Mouse (Mus musculus): ENCODE measurements around the gene Lck.

DNA sequence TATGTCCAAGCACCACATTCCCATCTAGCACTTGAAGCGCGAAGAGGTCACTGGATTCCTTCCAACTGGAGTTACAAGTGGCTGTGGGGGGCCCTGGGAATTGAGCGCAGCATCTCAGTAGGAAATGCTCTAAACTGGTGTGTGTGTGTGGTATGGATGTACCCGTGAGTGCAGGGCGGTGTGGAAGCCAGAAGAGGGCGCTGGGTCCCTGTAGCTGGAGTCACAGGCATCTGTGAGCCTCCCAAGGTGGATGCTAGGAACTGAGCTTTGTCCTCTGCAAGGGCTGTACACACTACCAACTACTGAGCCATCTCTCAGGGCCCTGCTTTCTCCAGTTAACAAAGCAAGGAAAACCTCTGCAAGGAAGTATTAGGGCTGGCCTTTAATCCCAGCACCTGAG lies 33.4 kb downstream of the Lck start:
- TF ChIP-seq CTCF (IDR thresholded peaks at IDR 0.05; ENCODE audit: control insufficient read depth, insufficient read depth, low read length) (peak; percentile 62), POLR2A (IDR thresholded peaks at IDR 0.05; ENCODE audit: borderline replicate concordance, control insufficient read depth, low read depth, low read length) (no peak)
